Mouse (Mus musculus) cerebellum, adult 11-12 months (tissue): ENCODE data around the gene Rtn4rl1.
A peak's percentile ranks its signal among the peaks of the same experiment; 100 is the strongest.

Experiments used
- DNase-seq: peaks from one replicate; pipeline ENCODE4 v3.0.0; 2022

Rtn4rl1 gene

DNA sequence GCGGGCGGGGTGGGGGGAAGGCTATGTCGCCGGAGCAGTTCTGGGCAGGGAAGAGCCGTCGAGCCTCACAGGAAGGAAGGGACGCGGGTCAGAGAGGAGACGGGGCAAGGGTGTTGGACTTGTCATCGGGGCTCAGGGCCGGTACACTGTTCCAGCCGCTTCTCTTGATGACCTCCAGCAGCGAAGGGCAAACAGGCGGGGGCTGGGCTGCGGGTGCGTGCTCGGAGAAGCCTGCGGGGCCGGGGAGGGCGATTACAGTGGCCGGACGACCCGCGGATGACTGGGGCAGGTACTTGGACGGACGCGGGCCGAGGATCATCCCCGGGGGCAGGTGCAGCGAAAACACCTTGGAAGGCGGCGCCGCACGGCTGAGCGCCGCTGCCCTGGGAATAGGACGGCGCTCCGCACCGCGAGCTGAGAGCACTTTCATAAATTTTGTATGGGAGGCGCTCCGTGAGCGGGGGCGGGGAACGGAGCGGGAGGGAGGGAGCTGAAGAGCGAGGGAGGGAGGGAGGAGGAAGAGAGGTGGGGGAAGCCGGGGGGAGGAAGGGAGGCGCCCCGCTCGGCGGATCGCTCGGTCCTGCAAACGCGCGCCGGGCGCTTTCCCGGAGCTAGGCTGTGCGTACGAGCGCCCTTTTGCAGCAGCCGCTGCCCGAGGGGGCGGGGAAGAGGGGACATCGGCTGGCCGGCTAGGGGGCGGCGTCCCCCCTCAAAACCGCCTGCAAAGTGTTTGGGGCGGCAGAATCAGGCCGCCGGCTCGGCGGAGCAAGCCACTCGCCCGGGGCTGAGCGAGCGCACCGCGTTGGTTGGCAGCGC, at the start of gene Rtn4rl1:
Rtn4rl1 (plus strand) TSS at position 528 of the 816 bp plus-strand sequence.
- DNase-seq: peak; percentile 85

GRCm38 (mm10) chr11:75145841-75146240, 47.7 kb upstream of the Rtn4rl1 start:
- no peak for DNase-seq

GRCm38 (mm10) chr11:75147106-75147845, 46.3 kb upstream of the Rtn4rl1 start:
- no peak for DNase-seq

DNA sequence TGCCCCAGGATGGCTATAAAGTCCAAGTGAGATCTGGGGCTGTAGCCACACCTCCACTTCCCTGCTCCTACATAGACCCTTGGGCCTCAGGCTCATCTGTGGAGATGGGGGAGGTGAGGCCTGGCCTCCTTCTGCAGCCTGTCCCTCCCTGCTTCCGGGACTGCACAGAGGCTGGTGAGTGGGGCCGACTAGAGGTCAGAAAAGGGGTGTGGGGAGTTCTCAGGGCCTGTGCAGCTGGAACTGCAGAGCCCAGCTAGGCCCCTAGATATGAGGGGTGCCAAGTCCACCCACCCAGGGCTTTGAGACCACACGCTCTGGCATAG, 45.8 kb upstream of the Rtn4rl1 start:
- no peak for DNase-seq

DNA sequence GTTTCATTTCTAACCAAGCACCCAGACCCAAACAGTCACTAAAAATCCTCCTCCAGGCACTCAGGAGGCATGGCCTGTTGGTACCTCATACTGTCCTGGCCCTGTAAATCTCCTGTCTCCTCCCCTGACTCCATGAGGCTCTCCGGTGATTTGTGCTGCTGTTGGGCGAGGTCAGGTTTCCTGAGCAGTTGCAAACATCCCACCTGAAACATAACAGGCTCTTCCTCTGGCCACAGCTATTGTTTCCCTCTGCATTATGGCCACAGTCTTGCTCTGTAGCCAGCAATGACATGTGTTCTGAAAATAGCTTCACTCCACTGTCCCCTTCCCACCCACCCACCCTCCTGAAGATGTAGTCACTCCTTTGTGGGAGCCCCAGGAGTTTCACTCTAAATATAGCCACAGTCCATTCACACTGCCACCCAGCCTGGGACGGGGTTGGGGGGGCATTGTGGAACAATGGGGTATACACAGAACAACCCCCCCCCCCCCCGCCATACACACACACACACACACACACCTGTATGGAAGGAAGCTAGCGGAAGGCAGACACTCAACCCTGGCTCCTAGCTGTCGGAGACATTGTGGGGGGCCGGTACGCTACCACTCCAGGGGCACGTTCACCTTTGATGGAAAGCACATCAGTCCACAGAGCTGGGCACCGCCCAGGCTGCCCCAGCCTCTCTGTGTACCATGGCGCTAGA, 45.1 kb upstream of the Rtn4rl1 start:
- DNase-seq: no peak

GRCm38 (mm10) chr11:75150346-75150745, 43.2 kb upstream of the Rtn4rl1 start:
- no peak for DNase-seq

GRCm38 (mm10) chr11:75152603-75153557, 40.7 kb upstream of the Rtn4rl1 start:
- DNase-seq: peak; percentile 87

DNA sequence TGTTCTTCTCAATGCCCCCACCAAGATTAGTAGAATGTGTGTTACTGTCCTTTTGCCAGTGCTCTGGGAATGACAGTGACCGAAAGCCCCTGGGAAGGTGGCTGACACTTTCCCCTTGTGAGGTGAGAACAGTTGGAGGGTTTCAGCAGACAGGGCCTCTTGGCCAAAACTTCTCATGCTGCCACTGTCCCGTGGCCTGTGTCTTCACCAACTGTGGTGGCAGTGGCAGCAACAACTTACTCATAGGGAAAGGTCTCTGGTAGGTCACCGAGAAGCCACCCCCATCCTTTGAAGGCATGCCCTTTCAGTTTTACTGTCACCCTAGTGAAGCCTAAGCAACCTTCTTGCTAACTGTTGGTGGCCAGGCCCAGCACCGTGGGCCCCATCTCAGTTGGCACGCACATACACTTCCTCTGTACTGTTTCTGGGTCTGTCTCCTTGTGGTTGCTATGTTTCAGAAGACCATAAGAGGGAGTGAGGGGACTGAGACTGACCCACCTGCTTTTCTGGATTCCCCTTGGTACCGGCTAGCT, 39.5 kb upstream of the Rtn4rl1 start:
- DNase-seq: no peak

DNA sequence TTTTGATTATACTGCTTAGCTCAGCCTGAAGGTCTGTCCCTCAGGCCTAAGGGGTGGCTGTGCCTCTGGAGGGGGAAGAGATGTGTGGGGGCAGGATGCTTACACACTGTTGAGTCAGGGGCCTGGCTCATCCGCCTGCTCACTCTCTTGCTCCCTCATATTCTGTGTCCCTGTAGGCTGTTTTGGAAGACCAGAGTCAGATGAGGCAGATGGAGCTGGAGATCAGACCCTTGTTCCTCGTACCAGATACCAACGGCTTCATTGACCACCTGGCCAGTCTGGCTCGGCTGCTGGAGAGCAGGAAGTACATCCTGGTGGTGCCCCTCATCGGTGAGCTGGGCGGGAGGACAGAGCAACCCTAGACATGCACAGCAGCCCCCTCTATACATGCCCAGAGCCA, 37.6 kb upstream of the Rtn4rl1 start:
- no peak for DNase-seq

DNA sequence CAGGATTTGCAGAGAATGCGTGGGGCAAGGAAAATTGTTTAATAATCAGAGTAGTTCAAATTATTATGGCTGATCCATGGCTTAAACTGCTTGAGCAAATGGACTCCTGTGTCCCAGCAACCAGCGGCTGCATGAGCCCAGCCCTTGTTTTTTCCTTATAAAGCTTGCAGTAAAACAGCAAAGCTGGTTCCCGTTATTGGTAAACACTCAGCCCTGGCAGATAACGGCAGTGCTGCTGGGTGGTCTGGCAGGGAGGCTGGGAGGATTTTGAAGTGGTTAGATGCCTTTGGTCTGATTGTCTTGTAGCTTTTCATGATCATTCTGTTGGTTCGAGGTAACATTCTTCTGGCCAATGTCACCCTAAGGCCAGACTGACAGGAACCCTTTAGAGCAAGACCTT, 37.2 kb upstream of the Rtn4rl1 start:
- DNase-seq: no peak

DNA sequence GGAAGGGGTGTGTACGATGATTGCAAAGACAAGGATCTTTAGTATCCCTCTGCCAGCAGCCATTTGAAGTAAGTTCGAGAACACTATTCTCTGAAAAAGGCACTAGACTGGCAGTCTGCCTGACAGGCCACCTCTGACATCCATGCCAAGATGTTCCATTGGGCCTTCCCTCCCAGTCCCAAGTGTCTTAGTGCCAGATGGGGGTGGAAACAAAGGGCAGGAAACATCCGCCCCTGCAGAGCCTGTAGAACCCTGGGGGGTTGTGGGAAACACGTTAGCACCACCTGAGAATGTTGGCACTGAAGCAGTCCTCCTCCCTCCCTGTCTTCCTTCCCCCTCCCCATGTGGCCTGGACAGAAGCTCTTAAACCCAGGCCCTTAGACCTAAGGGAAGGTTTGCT, 36.5 kb upstream of the Rtn4rl1 start:
- DNase-seq: no peak

DNA sequence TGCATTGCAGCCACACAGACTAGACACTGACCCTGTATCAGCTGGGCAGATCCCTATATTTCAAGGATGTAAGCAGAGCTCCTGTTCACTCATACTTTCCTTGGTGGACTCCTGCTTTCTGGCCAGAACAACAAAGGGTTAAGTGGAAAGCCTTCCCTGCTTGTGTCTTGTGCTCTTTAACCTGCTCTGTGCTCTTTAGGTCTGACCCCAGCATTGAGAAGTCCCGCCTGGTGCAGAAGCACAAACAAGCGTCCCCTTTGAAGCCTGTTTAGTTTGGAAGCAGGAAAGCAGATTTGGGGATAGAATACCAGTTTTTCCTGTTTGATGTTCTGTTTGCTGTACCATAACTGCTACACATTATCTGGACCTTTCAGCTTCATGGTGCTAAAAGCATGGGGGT, 35.7 kb upstream of the Rtn4rl1 start:
- DNase-seq: no peak

DNA sequence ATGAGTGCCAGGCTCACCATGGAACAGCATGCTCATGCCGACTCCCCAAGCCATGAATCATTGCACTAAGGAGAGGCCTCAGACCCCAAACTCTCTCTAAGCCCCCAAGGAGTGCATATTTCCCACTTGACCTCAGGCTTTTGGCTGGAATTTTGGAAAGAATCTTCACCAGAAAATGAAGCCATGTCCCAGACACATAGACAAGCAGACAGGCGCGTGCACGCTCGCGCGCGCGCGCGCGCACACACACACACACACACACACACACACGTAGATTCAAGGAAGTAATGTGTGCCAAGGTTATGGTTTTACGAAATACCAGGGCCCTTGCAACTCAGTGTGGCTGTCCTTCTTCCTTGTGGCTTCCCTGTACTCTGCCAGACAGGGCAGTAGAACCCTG, 35.2 kb upstream of the Rtn4rl1 start:
- DNase-seq: no peak

DNA sequence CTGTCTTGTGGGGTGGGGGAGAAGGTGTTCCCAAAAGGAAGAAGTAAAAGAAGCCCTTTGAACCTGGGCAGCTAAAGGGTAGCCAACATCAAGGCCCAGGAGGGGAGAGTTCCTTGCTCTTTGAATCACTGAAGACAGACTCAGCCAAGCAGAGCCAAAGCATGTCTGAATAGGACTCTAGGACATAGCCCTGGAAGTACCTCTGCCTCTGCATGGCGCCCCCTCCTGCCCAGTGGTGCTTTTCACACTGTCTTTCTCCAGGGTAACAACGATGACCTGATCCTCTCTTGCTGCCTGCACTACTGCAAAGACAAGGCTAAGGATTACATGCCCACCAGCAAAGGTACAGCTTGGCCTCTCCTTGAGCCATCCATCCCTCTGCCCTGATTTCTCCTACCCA, 34.0 kb upstream of the Rtn4rl1 start:
- DNase-seq: no peak

GRCm38 (mm10) chr11:75160954-75161353, 32.6 kb upstream of the Rtn4rl1 start:
- DNase-seq: no peak

GRCm38 (mm10) chr11:75161417-75162008, 32.1 kb upstream of the Rtn4rl1 start:
- DNase-seq: no peak

GRCm38 (mm10) chr11:75162591-75163080, 30.9 kb upstream of the Rtn4rl1 start:
- DNase-seq: no peak

- DNase-seq: no peak
These were observed 30.2 kb upstream of the Rtn4rl1 start for GRCm38 (mm10) chr11:75163379-75163778.

GRCm38 (mm10) chr11:75164051-75164450, 29.5 kb upstream of the Rtn4rl1 start:
- no peak for DNase-seq

- no peak for DNase-seq
These were observed 28.8 kb upstream of the Rtn4rl1 start for GRCm38 (mm10) chr11:75164750-75165149.

DNA sequence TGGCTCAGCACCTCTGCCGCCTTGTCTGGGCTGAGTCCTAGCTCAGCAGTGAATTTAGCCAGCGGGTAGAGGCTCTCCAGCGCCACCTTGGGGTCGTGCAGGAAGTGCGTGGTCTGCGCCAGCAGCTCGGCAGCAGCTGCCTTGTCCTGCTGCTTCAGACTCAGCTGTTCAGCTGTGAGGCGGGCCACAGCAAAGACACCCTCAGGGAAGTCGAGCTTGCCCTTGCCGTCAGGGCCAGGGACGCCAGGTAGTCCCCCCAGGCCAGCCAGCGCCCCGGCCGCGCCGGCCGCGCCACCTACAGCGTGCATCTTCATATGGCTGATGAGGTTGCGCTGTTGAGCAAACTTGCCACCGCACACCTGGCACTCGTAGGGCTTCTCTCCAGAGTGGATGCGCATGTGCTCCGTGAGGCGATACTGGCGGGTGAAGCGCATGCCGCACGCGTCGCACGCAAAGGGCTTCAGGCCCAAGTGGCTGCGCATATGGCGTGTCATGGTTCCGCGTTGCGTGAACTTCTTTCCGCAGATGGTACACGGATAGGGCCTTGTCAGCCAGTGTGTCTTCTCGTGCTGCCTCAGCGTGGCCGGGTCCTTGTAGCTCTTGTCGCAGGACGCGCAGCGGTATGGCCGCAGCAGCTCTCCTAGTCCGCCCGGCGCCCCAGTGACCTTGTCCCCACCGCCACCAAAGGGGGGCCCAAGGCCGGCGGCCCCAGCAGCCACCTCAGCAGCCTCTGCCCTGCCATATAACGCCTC, 28.0 kb upstream of the Rtn4rl1 start:
- peak; percentile 54 for DNase-seq
